Mouse (Mus musculus) lung, postnatal 0 days (tissue): Measurements from ENCODE around the gene Lgals1. TPM values are rescaled to one million over a fixed set of nuclear protein-coding genes. Genes with fewer than 3 reads are reported as not detected.
A peak's percentile ranks its signal among the peaks of the same experiment; 100 is the strongest.

Source experiments
- ATAC-seq: fragments of 200-750 bp; cut with Nextera tagmentation; 2 replicates; pipeline ENCODE4 v1.8.0; 2017; ENCODE audit warnings: moderate library complexity
- DNase-seq: peaks from one replicate; pipeline ENCODE4 v3.0.0-alpha.2; 2016; ENCODE audit warnings: low spot score
- H3K27ac ChIP-seq: fragments of 300-500 bp; sonication (generic); 2 replicates; pipeline ENCODE4 v1.5.1; 2014; ENCODE audit warnings: antibody characterized with exemption, mild to moderate bottlenecking, low read length, mixed read lengths
- H3K27me3 ChIP-seq: fragments of 300-500 bp; sonication (generic); replicated peaks from 2 replicates; pipeline ENCODE4 v1.6.1; 2014; ENCODE audit warnings: low read length, mixed read lengths; ENCODE audit not compliant: insufficient read depth
- H3K36me3 ChIP-seq: fragments of 300-500 bp; sonication (generic); 2 replicates; pipeline ENCODE4 v1.6.1; 2014; ENCODE audit warnings: low read length, mixed read lengths; ENCODE audit not compliant: insufficient read depth
- H3K4me1 ChIP-seq: fragments of 300-500 bp; sonication (generic); 2 replicates; pipeline ENCODE4 v1.6.1; 2014; ENCODE audit warnings: antibody characterized with exemption, low read depth, low read length, mixed read lengths; ENCODE audit not compliant: insufficient read depth
- H3K4me2 ChIP-seq: fragments of 300-500 bp; sonication (generic); replicated peaks from 2 replicates; pipeline ENCODE4 v1.6.1; 2014; ENCODE audit warnings: low read depth, mild to moderate bottlenecking, low read length, moderate library complexity, mixed read lengths
- H3K4me3 ChIP-seq: fragments of 300-500 bp; sonication (generic); 2 replicates; pipeline ENCODE4 v1.5.1; 2014; ENCODE audit warnings: low read depth, low read length
- H3K9ac ChIP-seq: fragments of 300-500 bp; sonication (generic); replicated peaks from 2 replicates; pipeline ENCODE4 v1.6.1; 2014; ENCODE audit warnings: low read depth, mild to moderate bottlenecking
- H3K9me3 ChIP-seq: fragments of 300-500 bp; sonication (generic); 2 replicates; pipeline ENCODE4 v1.6.1; 2016; ENCODE audit warnings: low read length, mixed read lengths
- CTCF ChIP-seq: IDR thresholded peaks from 2 replicates; pipeline ENCODE4 v1.5.1; 2016; ENCODE audit warnings: antibody characterized with exemption, mild to moderate bottlenecking
- EP300 ChIP-seq: IDR thresholded peaks from 2 replicates; pipeline ENCODE4 v1.6.1; 2016; ENCODE audit warnings: antibody characterized with exemption, mild to moderate bottlenecking, control low read depth
- WGBS: fragments of 180-500 bp; shearing (Covaris S2); extraction: QIAGEN DNeasy Blood & Tissue Kit; methylation state at CpG from one replicate; pipeline ENCODE4 v1.1.7; 2014; 5-methylcytosine and 5-hydroxymethylcytosine counted together
- polyA plus RNA-seq: library from polyadenylated mRNA; unstranded; fragments of >200 nt; fragmentation: Nextera tagmentation; extraction: Ambion mirVana; gene quantifications from 2 replicates; pipeline ENCODE4 v1.2.1, GENCODE M21; 2015

Lgals1 gene
- polyA plus RNA-seq, 1 experiment from 2014 or later: 726 TPM

DNA sequence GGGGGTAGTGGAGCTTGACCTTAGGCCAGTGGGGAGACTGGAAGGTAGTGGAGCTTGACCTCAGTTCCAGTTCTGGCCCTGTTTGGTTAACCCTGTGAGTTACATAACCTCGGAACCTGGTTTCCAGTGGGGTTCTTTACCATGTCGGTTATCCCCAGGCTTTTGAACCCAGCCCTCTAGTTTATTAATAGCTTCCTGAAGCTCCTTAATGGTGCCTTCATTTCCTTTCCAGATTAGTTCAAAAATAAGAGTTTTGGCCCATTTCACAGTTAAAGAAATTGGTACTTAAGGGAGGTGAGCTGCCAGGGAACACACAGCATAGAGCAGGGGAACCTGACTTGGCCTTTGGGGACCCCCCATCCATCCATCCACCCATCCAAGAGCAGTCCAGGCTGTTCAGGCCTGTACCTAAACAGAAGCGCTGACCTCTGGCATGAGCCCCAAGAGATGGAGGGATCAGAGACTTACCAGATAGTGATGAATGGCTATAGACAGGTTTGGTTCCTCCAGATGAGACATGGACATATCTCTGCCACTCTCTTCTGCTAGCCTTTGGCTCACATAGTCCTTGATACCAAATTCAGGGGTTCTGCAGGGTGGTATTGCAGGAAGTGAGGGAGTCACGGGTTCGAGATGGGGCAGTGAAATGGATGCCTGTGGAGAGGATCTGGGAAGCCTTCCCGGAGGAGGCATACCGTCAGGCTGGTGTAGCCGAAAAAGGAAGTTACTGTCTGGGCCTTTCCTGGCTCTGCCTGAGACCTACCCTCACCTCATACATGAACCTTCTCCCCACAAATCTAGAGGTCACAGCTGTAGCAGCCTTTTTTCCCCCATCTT lies 11.5 kb upstream of the Lgals1 start:
- peaks cover 6% of the 10 kb centered on the region; the same call in 1 of the 2 replicates for H3K36me3 ChIP-seq
- WGBS: 47% methylated on average over 8 of the region's 8 CpGs
- H3K9ac ChIP-seq: no peak overlapping the region
- peaks cover 10% of the 10 kb centered on the region; the same call in 1 of the 2 replicates for H3K4me1 ChIP-seq
- DNase-seq (no peak), ATAC-seq (no peak)
- peak overlapping the region; percentile 41 for H3K4me3 ChIP-seq
- H3K27ac ChIP-seq: no peak overlapping the region
- H3K4me2 ChIP-seq: peak overlapping the region; percentile 88
- TF ChIP-seq CTCF (no peak), EP300 (no peak)
- 0 out of 2 replicates have a peak, but pooled peaks cover 4% of the 10 kb centered on the region for H3K27me3 ChIP-seq
- H3K9me3 ChIP-seq: no peaks in the 10 kb centered on the region

DNA sequence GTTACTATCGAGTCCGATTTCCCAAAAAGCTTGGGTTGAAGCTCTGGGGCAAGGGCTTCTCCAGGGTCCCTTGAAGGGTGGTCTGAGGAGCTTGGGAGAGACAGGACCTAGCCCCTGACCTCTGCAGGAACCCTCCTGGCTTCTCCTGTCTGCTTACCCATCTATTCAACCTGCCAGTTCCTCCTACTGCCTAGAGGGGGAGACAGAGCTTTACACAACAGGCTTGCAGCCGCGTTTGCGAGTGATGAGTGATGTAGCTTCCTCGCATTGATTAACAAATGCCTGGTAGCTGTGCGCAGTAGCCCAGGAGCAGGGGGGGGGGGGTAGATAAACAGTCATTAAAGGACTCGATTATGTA lies 10.9 kb upstream of the Lgals1 start:
- DNase-seq: peak; percentile 94
- H3K36me3 ChIP-seq: peaks cover 5% of the 10 kb centered on the region; the same call in 1 of the 2 replicates
- no peak overlapping the region for H3K4me2 ChIP-seq
- no peak overlapping the region for H3K27ac ChIP-seq
- H3K4me1 ChIP-seq: peaks cover 10% of the 10 kb centered on the region; the same call in 1 of the 2 replicates
- TF ChIP-seq CTCF: peak; percentile 98
- no peak for TF ChIP-seq EP300
- peak; percentile 33 for ATAC-seq
- 8% methylated on average over 8 of the region's 8 CpGs for WGBS
- no peak overlapping the region for H3K4me3 ChIP-seq
- no peaks in the 10 kb centered on the region for H3K9me3 ChIP-seq
- no peak overlapping the region for H3K9ac ChIP-seq
- H3K27me3 ChIP-seq: 0 out of 2 replicates have a peak, but pooled peaks cover 4% of the 10 kb centered on the region

DNA sequence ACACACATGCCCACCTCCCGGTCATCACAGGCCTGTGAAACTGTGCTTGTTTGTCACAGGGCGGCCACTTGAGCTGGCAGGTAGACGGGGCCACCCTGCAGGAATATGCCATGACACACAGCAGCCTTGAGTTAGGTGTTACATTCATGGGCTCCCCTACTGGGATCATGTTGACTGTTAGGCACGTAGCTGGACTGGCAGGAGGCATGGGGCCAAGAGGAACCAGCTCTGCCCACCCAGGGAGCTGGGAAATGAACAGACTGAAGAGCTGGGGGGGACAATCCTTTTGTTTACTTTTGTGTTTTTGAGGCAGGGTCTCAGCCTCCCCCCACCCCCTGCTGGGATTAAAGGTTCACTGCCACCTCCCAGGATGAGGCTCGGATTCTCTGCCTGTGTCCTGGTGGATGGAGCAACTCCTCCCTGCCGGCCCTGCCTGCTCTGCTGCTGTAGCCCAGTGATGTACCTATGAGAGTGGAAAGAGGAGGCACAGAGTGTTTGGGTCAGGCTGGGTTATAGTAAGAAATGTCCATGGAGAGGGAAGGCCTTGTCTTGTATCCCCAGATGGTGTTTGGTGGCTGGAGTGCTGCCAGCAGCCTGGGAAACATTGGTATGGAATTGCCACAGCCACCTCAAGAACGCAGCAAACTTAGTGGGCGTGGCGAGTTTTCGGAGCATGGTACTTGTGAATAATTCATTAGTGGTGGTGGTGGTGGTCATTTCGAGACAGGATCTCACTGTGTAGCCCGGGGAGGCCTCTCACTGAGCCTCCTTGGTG lies 10.3 kb upstream of the Lgals1 start:
- Histone ChIP-seq H3K4me1 (peaks cover 10% of the 10 kb centered on the region; the same call in 1 of the 2 replicates), H3K4me2 (no peak overlapping the region), H3K36me3 (peaks cover 2% of the 10 kb centered on the region; the same call in 1 of the 2 replicates), H3K27ac (no peak overlapping the region; the same call in 1 of the 2 replicates), H3K4me3 (no peak overlapping the region), H3K27me3 (0 out of 2 replicates have a peak, but pooled peaks cover 4% of the 10 kb centered on the region), H3K9me3 (no peaks in the 10 kb centered on the region), H3K9ac (no peak overlapping the region)
- TF ChIP-seq CTCF (no peak), EP300 (no peak)
- ATAC-seq (no peak), DNase-seq (no peak)
- WGBS: 62% methylated on average over 12 of the region's 12 CpGs

DNA sequence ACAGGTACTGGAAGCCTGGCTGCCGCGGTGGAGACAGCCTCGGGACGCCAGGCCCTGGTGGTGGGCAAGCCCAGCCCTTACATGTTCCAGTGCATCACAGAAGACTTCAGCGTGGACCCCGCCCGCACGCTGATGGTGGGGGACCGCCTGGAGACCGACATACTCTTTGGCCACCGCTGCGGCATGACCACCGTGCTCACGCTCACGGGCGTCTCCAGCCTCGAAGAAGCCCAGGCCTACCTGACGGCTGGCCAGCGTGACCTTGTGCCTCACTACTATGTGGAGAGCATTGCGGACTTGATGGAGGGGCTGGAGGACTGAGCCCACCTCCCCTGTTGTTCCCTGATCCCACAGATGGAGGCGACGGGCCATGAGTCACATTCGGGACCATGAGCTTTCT lies 8.4 kb upstream of the Lgals1 start:
- DNase-seq (no peak), ATAC-seq (no peak)
- Histone ChIP-seq H3K4me2 (no peak overlapping the region), H3K9ac (no peak overlapping the region), H3K27ac (no peak overlapping the region), H3K36me3 (no peaks in the 10 kb centered on the region), H3K27me3 (0 out of 2 replicates have a peak, but pooled peaks cover 4% of the 10 kb centered on the region), H3K4me1 (peaks cover 10% of the 10 kb centered on the region; the same call in 1 of the 2 replicates), H3K9me3 (no peaks in the 10 kb centered on the region), H3K4me3 (no peak overlapping the region)
- 89% methylated on average over 23 of the region's 23 CpGs for WGBS
- TF ChIP-seq CTCF: no peak
- TF ChIP-seq EP300: no peak

DNA sequence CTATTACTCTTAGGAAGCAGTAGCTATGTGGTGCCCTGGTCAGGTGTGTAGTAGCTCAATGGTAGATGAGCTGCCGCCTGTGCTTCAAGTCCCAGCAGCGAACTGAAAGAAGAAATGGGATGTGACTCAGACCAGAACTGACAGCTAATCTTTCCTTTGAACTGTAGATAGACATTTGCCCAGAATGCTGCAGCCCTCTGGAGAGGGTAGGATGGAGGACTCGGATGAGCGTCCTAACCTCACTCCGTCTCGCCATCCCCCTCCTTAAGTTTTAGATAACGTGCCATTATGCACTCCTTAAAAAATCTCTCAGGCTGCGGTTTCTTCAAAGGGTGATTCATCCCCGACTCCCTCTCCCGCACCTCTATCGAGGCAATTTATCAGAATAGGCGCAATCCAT lies 6.6 kb upstream of the Lgals1 start:
- H3K27me3 ChIP-seq: no peaks in the 10 kb centered on the region
- H3K36me3 ChIP-seq: no peaks in the 10 kb centered on the region
- DNase-seq (no peak), ATAC-seq (no peak)
- no peak overlapping the region for H3K9ac ChIP-seq
- H3K4me2 ChIP-seq: no peak overlapping the region
- 70% methylated on average over 12 of the region's 12 CpGs for WGBS
- no peaks in the 10 kb centered on the region for H3K4me1 ChIP-seq
- no peak overlapping the region for H3K27ac ChIP-seq
- H3K4me3 ChIP-seq: no peak overlapping the region
- TF ChIP-seq CTCF (no peak), EP300 (no peak)
- H3K9me3 ChIP-seq: no peaks in the 10 kb centered on the region

DNA sequence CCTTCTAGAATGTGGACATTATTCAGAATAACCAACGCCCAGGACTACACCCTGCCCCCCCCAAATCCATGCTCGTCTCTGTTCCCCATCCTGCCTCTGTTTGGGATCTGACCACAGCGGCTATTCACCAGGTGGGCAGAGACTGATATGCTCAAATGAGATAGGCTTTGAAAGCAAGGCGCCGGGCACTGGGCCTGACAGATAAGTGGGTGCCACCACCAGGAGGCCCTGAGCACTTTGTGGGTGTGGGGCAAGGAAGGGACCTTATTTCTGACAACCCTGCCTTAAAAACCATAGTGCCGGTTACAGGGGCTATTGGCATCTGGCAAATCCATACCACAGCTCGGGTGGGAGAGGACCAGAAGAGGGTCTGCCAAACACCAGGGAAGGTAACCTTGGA lies 3.8 kb upstream of the Lgals1 start:
- H3K27me3 ChIP-seq: no peaks in the 10 kb centered on the region
- no peak for ATAC-seq
- H3K36me3 ChIP-seq: no peaks in the 10 kb centered on the region

More for the DNA sequence above, 3.8 kb upstream of the Lgals1 start:
- 82% methylated on average over 7 of the region's 7 CpGs for WGBS
- Histone ChIP-seq H3K9me3 (no peaks in the 10 kb centered on the region), H3K4me3 (no peak overlapping the region), H3K9ac (no peak overlapping the region), H3K27ac (no peak overlapping the region), H3K4me1 (peaks cover 15% of the 10 kb centered on the region; the same call in 1 of the 2 replicates), H3K4me2 (no peak overlapping the region)
- no peak for TF ChIP-seq EP300
- no peak for TF ChIP-seq CTCF
- no peak for DNase-seq
